Mouse (Mus musculus): ENCODE measurements at regions not wholly inside any gene's neighbourhood (a gene's known extent, or its start where the extent isn't known, plus 50 kb on each side); places are given as distances from the start of the nearest gene placed in this dataset.

GRCm38 (mm10) chr5:73743953-73744352 lies 92.8 kb downstream of the Spata18 start:
- TF ChIP-seq CTCF (conservative IDR thresholded peaks at IDR 0.05; ENCODE audit: insufficient read depth, insufficient read length, low read depth, low read length): no peak
- no peak for TF ChIP-seq POLR2A (IDR thresholded peaks at IDR 0.05; ENCODE audit: low read depth, low read length)
